In the genomic region with DNA sequence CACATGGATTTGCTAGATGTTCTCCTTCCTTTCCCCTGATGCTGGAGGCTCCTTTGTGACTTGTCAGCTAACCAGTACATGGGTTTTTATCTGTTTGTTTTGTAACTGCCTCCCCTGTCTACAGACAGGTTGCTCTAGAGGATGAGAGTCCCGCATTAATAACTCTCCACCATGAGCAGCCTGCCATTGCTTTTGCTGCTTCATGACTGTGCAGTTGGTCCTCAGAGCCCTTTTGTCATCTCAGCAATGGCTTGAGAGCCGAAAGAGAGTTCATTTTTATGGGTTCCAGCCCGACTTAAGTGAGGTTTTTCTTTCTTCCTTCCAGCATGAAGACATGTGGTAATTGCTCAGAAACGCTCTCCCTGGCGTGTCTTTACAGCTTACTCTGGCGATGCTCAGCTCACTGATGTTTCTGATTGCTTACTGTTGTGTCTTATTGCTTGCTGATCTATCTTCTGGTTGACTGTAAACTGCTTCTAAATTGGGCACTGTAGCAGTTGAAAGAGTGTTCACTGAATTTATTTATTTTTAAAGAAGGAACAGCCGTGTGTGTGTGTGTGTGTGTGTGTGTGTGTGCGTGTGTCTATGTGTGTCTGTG, we compare ENCODE assay signal across 18 mouse cellular contexts.
DNase-seq lines count a peak whose midpoint lies in the region; ATAC-seq and TF ChIP-seq lines count a peak whose summit lies in the region.
"Had no signal": no experiment of that assay in that cellular context is flagged by ENCODE, and none has a peak within 500 bp of the region (broad histone marks: within the 10 kb centered on the region; RNA-seq: fewer than 3 reads in every experiment).

No protein-coding gene starts in this region.

- TF ChIP-seq POLR2A in brain, embryonic 14.5 days (IDR thresholded peaks at IDR 0.05; ENCODE audit: borderline replicate concordance, extremely low read depth, insufficient read depth, insufficient read length, poor library complexity, severe bottlenecking), result no peak

- no peak overlapping the region for H3K4me2 ChIP-seq in forebrain, postnatal 0 days (ENCODE audit: low read depth)
- no peak overlapping the region for H3K4me2 ChIP-seq in forebrain, embryonic 15.5 days (replicated peaks)
- H3K4me2 ChIP-seq in hindbrain, embryonic 15.5 days, result no peak overlapping the region
- H3K4me2 ChIP-seq in hindbrain, embryonic 11.5 days (replicated peaks; ENCODE audit: low read depth, low read length), result no peak overlapping the region
- no peak overlapping the region for H3K4me2 ChIP-seq in neural tube, embryonic 14.5 days (ENCODE audit: low read depth, low read length)
- H3K4me2 ChIP-seq: embryonic facial prominence, embryonic 13.5 days; heart, embryonic 13.5 days had no signal

- no peaks in the 10 kb centered on the region for H3K9me3 ChIP-seq in forebrain, postnatal 0 days (ENCODE audit: low read length)
- H3K9me3 ChIP-seq in forebrain, embryonic 15.5 days, result no peaks in the 10 kb centered on the region
- no peaks in the 10 kb centered on the region for H3K9me3 ChIP-seq in hindbrain, embryonic 15.5 days
- H3K9me3 ChIP-seq in hindbrain, embryonic 11.5 days (ENCODE audit: control insufficient read depth, low read length), result no peaks in the 10 kb centered on the region
- no peaks in the 10 kb centered on the region for H3K9me3 ChIP-seq in neural tube, embryonic 14.5 days (ENCODE audit: control insufficient read depth, low read length)
- H3K9me3 ChIP-seq: embryonic facial prominence, embryonic 13.5 days; heart, embryonic 13.5 days had no signal

- peaks cover 4% of the 10 kb centered on the region; the same call in 1 of the 2 replicates for H3K36me3 ChIP-seq in forebrain, postnatal 0 days (ENCODE audit: insufficient read depth)
- H3K36me3 ChIP-seq in forebrain, embryonic 15.5 days, result peaks cover 11% of the 10 kb centered on the region; the same call in 1 of the 2 replicates
- H3K36me3 ChIP-seq in hindbrain, embryonic 15.5 days, result no peaks in the 10 kb centered on the region
- no peaks in the 10 kb centered on the region for H3K36me3 ChIP-seq in hindbrain, embryonic 11.5 days (ENCODE audit: control insufficient read depth, insufficient read depth, low read length)
- 0 out of 2 replicates have a peak, but pooled peaks cover 3% of the 10 kb centered on the region for H3K36me3 ChIP-seq in neural tube, embryonic 14.5 days (ENCODE audit: control insufficient read depth, insufficient read depth, low read length)

- no peak for TF ChIP-seq CTCF in forebrain, postnatal 0 days (IDR thresholded peaks at IDR 0.05; ENCODE audit: low read depth)
- TF ChIP-seq CTCF in brain, embryonic 14.5 days (IDR thresholded peaks at IDR 0.05; ENCODE audit: borderline replicate concordance, extremely low read depth, insufficient read depth, insufficient read length), result no peak

- peak; percentile 70 for ATAC-seq in forebrain, postnatal 0 days
- no peak for ATAC-seq in forebrain, embryonic 15.5 days (replicated peaks)
- ATAC-seq in hindbrain, embryonic 15.5 days (ENCODE audit: low FRiP score, low read depth), result 0 out of 2 replicates have a peak, but pooled peaks have one; percentile 27
- no peak for ATAC-seq in hindbrain, embryonic 11.5 days (ENCODE audit: low FRiP score)
- ATAC-seq in neural tube, embryonic 14.5 days (ENCODE audit: low read depth), result peak; percentile 60; the same call in 1 of the 2 replicates
- ATAC-seq in erythroblast, adult 5-6 weeks (replicated peaks; ENCODE audit: low FRiP score, poor library complexity, severe bottlenecking), result no peak
- ATAC-seq: forebrain, embryonic 14.5 days; intestine, embryonic 16.5 days had no signal

- H3K4me3 ChIP-seq in forebrain, postnatal 0 days (ENCODE audit: low read depth, low read length), result no peak overlapping the region
- H3K4me3 ChIP-seq in forebrain, embryonic 15.5 days, result no peak overlapping the region
- H3K4me3 ChIP-seq in hindbrain, embryonic 15.5 days, result no peak overlapping the region
- no peak overlapping the region for H3K4me3 ChIP-seq in hindbrain, embryonic 11.5 days (ENCODE audit: low read depth, low read length)
- H3K4me3 ChIP-seq in neural tube, embryonic 14.5 days (ENCODE audit: low read depth, low read length), result no peak overlapping the region
- H3K4me3 ChIP-seq: embryonic facial prominence, embryonic 13.5 days; heart, embryonic 13.5 days had no signal

- H3K27me3 ChIP-seq in forebrain, postnatal 0 days (ENCODE audit: insufficient read depth, low read length), result no peaks in the 10 kb centered on the region
- H3K27me3 ChIP-seq in forebrain, embryonic 15.5 days, result no peaks in the 10 kb centered on the region
- no peaks in the 10 kb centered on the region for H3K27me3 ChIP-seq in hindbrain, embryonic 15.5 days
- no peaks in the 10 kb centered on the region for H3K27me3 ChIP-seq in hindbrain, embryonic 11.5 days (ENCODE audit: control insufficient read depth, insufficient read depth, low read length)
- H3K27me3 ChIP-seq in neural tube, embryonic 14.5 days (ENCODE audit: control insufficient read depth, insufficient read depth, low read length), result no peaks in the 10 kb centered on the region
- H3K27me3 ChIP-seq: embryonic facial prominence, embryonic 13.5 days; heart, embryonic 13.5 days had no signal

- H3K4me1 ChIP-seq in forebrain, postnatal 0 days (ENCODE audit: insufficient read depth), result 0 out of 2 replicates have a peak, but pooled peaks cover 3% of the 10 kb centered on the region
- no peaks in the 10 kb centered on the region for H3K4me1 ChIP-seq in forebrain, embryonic 15.5 days
- H3K4me1 ChIP-seq in hindbrain, embryonic 15.5 days (replicated peaks), result peaks cover 32% of the 10 kb centered on the region
- no peaks in the 10 kb centered on the region for H3K4me1 ChIP-seq in hindbrain, embryonic 11.5 days (replicated peaks; ENCODE audit: control insufficient read depth, insufficient read depth, low read length)
- H3K4me1 ChIP-seq in neural tube, embryonic 14.5 days (ENCODE audit: control insufficient read depth, insufficient read depth, low read length), result peaks cover 11% of the 10 kb centered on the region; the same call in 1 of the 2 replicates

- H3K27ac ChIP-seq in forebrain, postnatal 0 days (ENCODE audit: low read depth, low read length), result no peak overlapping the region
- H3K27ac ChIP-seq in forebrain, embryonic 15.5 days (replicated peaks), result no peak overlapping the region
- peak overlapping the region; percentile 40; the same call in 1 of the 2 replicates for H3K27ac ChIP-seq in hindbrain, embryonic 15.5 days (replicated peaks)
- no peak overlapping the region for H3K27ac ChIP-seq in hindbrain, embryonic 11.5 days (ENCODE audit: low read depth, low read length)
- peak overlapping the region; percentile 66 for H3K27ac ChIP-seq in neural tube, embryonic 14.5 days (ENCODE audit: low read depth, low read length)
- H3K27ac ChIP-seq: embryonic facial prominence, embryonic 13.5 days; heart, embryonic 13.5 days had no signal

- no peak overlapping the region for H3K9ac ChIP-seq in forebrain, postnatal 0 days
- no peak overlapping the region for H3K9ac ChIP-seq in forebrain, embryonic 15.5 days (replicated peaks)
- no peak overlapping the region for H3K9ac ChIP-seq in hindbrain, embryonic 15.5 days
- no peak overlapping the region for H3K9ac ChIP-seq in hindbrain, embryonic 11.5 days (ENCODE audit: low read depth, low read length)
- no peak overlapping the region for H3K9ac ChIP-seq in neural tube, embryonic 14.5 days (replicated peaks; ENCODE audit: low read depth, low read length)
- H3K9ac ChIP-seq: embryonic facial prominence, embryonic 13.5 days; heart, embryonic 13.5 days had no signal

- WGBS in forebrain, postnatal 0 days, result 60% methylated on average over 8 of the region's 8 CpGs
- WGBS in forebrain, embryonic 15.5 days, result 77% methylated on average over 8 of the region's 8 CpGs
- 59% methylated on average over 8 of the region's 8 CpGs for WGBS in hindbrain, embryonic 15.5 days
- WGBS in hindbrain, embryonic 11.5 days, result 87% methylated on average over 8 of the region's 8 CpGs
- 45% methylated on average over 8 of the region's 8 CpGs for WGBS in neural tube, embryonic 14.5 days

- no peak for DNase-seq in forebrain, postnatal 0 days
- no peak for DNase-seq in hindbrain, embryonic 11.5 days (ENCODE audit: low spot score)
- DNase-seq in brain, embryonic 14.5 days (ENCODE audit: low read depth), result peak; percentile 44
- no peak for DNase-seq in cerebellum, postnatal 10 days
- DNase-seq: adrenal gland, postnatal 10 days; cerebellum, adult 11-12 months; cerebellum, adult 9-10 months; cerebellum, postnatal 36 days; gastrocnemius, postnatal 14 days; heart, postnatal 36 days had no signal

Comparison
In these comparisons a context has a peak if more than half of its experiments do, and no peak if none do; other contexts are left out.
1. ATAC-seq: peak in forebrain, postnatal 0 days (single experiment), hindbrain, embryonic 15.5 days (single experiment) and neural tube, embryonic 14.5 days (single experiment); none in forebrain, embryonic 15.5 days (single experiment), hindbrain, embryonic 11.5 days (single experiment) and erythroblast, adult 5-6 weeks (single experiment).
2. H3K27ac ChIP-seq: peak in hindbrain, embryonic 15.5 days (single experiment) and neural tube, embryonic 14.5 days (single experiment); none in forebrain, postnatal 0 days (single experiment), forebrain, embryonic 15.5 days (single experiment) and hindbrain, embryonic 11.5 days (single experiment).